Mouse (Mus musculus) liver, embryonic 12.5 days (tissue): ENCODE results near the gene Parp6. TPM values are rescaled to one million over a fixed set of nuclear protein-coding genes. Genes with fewer than 3 reads are reported as not detected.

Experiments used
- ATAC-seq: fragments of 200-750 bp; cut with Nextera tagmentation; 2 replicates; pipeline ENCODE4 v1.8.0; 2017; ENCODE audit warnings: moderate number of reproducible peaks, mild to moderate bottlenecking, moderate library complexity
- H3K27ac ChIP-seq: fragments of 300-500 bp; sonication (generic); 2 replicates; pipeline ENCODE4 v1.5.1; 2016; ENCODE audit warnings: mild to moderate bottlenecking
- H3K27me3 ChIP-seq: fragments of 300-500 bp; sonication (generic); replicated peaks from 2 replicates; pipeline ENCODE4 v1.6.1; 2016; ENCODE audit warnings: mild to moderate bottlenecking, moderate library complexity
- H3K36me3 ChIP-seq: fragments of 300-500 bp; sonication (generic); 2 replicates; pipeline ENCODE4 v1.6.1; 2016; ENCODE audit warnings: mild to moderate bottlenecking, moderate library complexity
- H3K4me1 ChIP-seq: fragments of 300-500 bp; sonication (generic); 2 replicates; pipeline ENCODE4 v1.6.1; 2016
- H3K4me2 ChIP-seq: fragments of 300-500 bp; sonication (generic); 2 replicates; pipeline ENCODE4 v1.6.1; 2016; ENCODE audit warnings: mild to moderate bottlenecking, moderate library complexity
- H3K4me3 ChIP-seq: fragments of 300-500 bp; sonication (generic); 2 replicates; pipeline ENCODE4 v1.5.1; 2016; ENCODE audit warnings: mild to moderate bottlenecking, moderate library complexity
- H3K9ac ChIP-seq: fragments of 300-500 bp; sonication (generic); 2 replicates; pipeline ENCODE4 v1.6.1; 2016; ENCODE audit warnings: mild to moderate bottlenecking, moderate library complexity
- H3K9me3 ChIP-seq: fragments of 300-500 bp; sonication (generic); replicated peaks from 2 replicates; pipeline ENCODE4 v1.6.1; 2016; ENCODE audit warnings: mild to moderate bottlenecking, moderate library complexity
- WGBS: fragments of 180-500 bp; shearing (Covaris S2); methylation state at CpG from one replicate; pipeline ENCODE4 v1.1.7; 2016; ENCODE audit not compliant: insufficient replicate concordance; 5-methylcytosine and 5-hydroxymethylcytosine counted together
- polyA plus RNA-seq: library from polyadenylated mRNA; unstranded; fragments of >200 nt; fragmentation: Nextera tagmentation; extraction: Ambion mirVana; gene quantifications from 2 replicates; pipeline ENCODE4 v1.2.1, GENCODE M21; 2016

Gene Parp6
- polyA plus RNA-seq, 1 experiment from 2014 or later, result 7.5 TPM

- Histone ChIP-seq H3K27me3 (peaks cover 30% of the 10 kb centered on the region), H3K4me1 (peaks cover 3% of the 10 kb centered on the region; the same call in 1 of the 2 replicates), H3K36me3 (no peaks in the 10 kb centered on the region), H3K4me3 (no peak overlapping the region), H3K27ac (no peak overlapping the region), H3K9ac (no peak overlapping the region), H3K9me3 (no peaks in the 10 kb centered on the region), H3K4me2 (no peak overlapping the region)
- WGBS, result 55% methylated on average over 16 of the region's 16 CpGs
- ATAC-seq, result no peak
Observed at GRCm38 (mm10) chr9:59694571-59695450, 77.7 kb downstream of the Parp6 start.

- no peaks in the 10 kb centered on the region for H3K9me3 ChIP-seq
- peaks cover 30% of the 10 kb centered on the region for H3K27me3 ChIP-seq
- H3K4me2 ChIP-seq, result no peak overlapping the region
- H3K9ac ChIP-seq, result no peak overlapping the region
- no peak overlapping the region for H3K27ac ChIP-seq
- ATAC-seq, result no peak
- WGBS, result 32% methylated on average over 3 of the region's 3 CpGs
- H3K4me1 ChIP-seq, result peaks cover 3% of the 10 kb centered on the region; the same call in 1 of the 2 replicates
- no peaks in the 10 kb centered on the region for H3K36me3 ChIP-seq
- no peak overlapping the region for H3K4me3 ChIP-seq
Observed at GRCm38 (mm10) chr9:59695451-59695813, 78.3 kb downstream of the Parp6 start.

- H3K4me3 ChIP-seq, result no peak overlapping the region
- no peak overlapping the region for H3K9ac ChIP-seq
- no peaks in the 10 kb centered on the region for H3K36me3 ChIP-seq
- no peak overlapping the region for H3K27ac ChIP-seq
- no peak for ATAC-seq
- no peak overlapping the region for H3K4me2 ChIP-seq
- 46% methylated on average over 3 of the region's 3 CpGs for WGBS
- H3K27me3 ChIP-seq, result peaks cover 21% of the 10 kb centered on the region
- no peaks in the 10 kb centered on the region for H3K9me3 ChIP-seq
- peaks cover 3% of the 10 kb centered on the region; the same call in 1 of the 2 replicates for H3K4me1 ChIP-seq
Observed at GRCm38 (mm10) chr9:59696381-59696780, 79.3 kb downstream of the Parp6 start.

Other genes starting within 250 kb of the Parp6 start
- gene Arih1, start 130.7 kb upstream of the Parp6 start, polyA plus RNA-seq, result 13.7 and 15.9 TPM in 2 replicates
- 42.4 and 42.5 TPM in 2 replicates for gene Hexa, start 77.7 kb upstream of the Parp6 start, polyA plus RNA-seq
- gene Tmem202, start 77.4 kb upstream of the Parp6 start, polyA plus RNA-seq, result not detected in 2 replicates
- 0.11 TPM in 1 of 2 replicates, not detected in the other for gene Celf6, start 39.4 kb upstream of the Parp6 start, polyA plus RNA-seq
- 439 and 489 TPM in 2 replicates for gene Pkm, start 39.1 kb downstream of the Parp6 start, polyA plus RNA-seq
- 0.04 and 0.07 TPM in 2 replicates for gene Gramd2, start 62.9 kb downstream of the Parp6 start, polyA plus RNA-seq
- gene Senp8, start 133.4 kb downstream of the Parp6 start, polyA plus RNA-seq, result 5.0 and 5.7 TPM in 2 replicates
- gene Myo9a, start 133.6 kb downstream of the Parp6 start, polyA plus RNA-seq, result 4.9 and 5.0 TPM in 2 replicates